Mouse (Mus musculus) heart, embryonic 14.5 days (tissue): ENCODE measurements at regions not wholly inside any gene's neighbourhood (a gene's known extent, or its start where the extent isn't known, plus 50 kb on each side); places are given as distances from the start of the nearest gene placed in this dataset.

ENCODE experiments used
- ATAC-seq: fragments of 200-750 bp; cut with Nextera tagmentation; 2 replicates; pipeline ENCODE4 v1.8.0; 2017; ENCODE audit warnings: low read depth, moderate TSS enrichment; ENCODE audit not compliant: insufficient number of reproducible peaks, insufficient read depth, low FRiP score
- H3K27ac ChIP-seq, 2 experiments: fragments of 200-500 bp in 1 of 2; fragments of 300-500 bp in 1 of 2; sonication (generic) in 1 of 2; replicated peaks in 1 of 2; 2 replicates each; pipeline ENCODE4 v1.5.1; 2012 to 2014; ENCODE audit warnings: low read depth in 2 of 2, low read length in 2 of 2, control low read depth in 1 of 2, mild to moderate bottlenecking in 1 of 2, mixed read lengths in 1 of 2; ENCODE audit not compliant: control insufficient read depth in 1 of 2, insufficient read depth in 1 of 2
- H3K27me3 ChIP-seq: fragments of 300-500 bp; sonication (generic); 2 replicates; pipeline ENCODE4 v1.6.1; 2014; ENCODE audit warnings: mild to moderate bottlenecking, low read length, control low read depth; ENCODE audit not compliant: control insufficient read depth, insufficient read depth
- H3K36me3 ChIP-seq: fragments of 300-500 bp; sonication (generic); 2 replicates; pipeline ENCODE4 v1.6.1; 2014; ENCODE audit warnings: mild to moderate bottlenecking, control low read depth, low read length, mixed read lengths; ENCODE audit not compliant: control insufficient read depth, insufficient read depth
- H3K4me1 ChIP-seq, 2 experiments: fragments of 200-500 bp in 1 of 2; fragments of 300-500 bp in 1 of 2; sonication (generic) in 1 of 2; 2 replicates each; pipeline ENCODE4 v1.6.1; 2012 to 2014; ENCODE audit warnings: low read length in 2 of 2, control low read depth in 1 of 2, mixed read lengths in 1 of 2; ENCODE audit not compliant: control insufficient read depth in 2 of 2, insufficient read depth in 2 of 2
- H3K4me2 ChIP-seq: fragments of 300-500 bp; sonication (generic); 2 replicates; pipeline ENCODE4 v1.6.1; 2014; ENCODE audit warnings: mild to moderate bottlenecking, low read length
- H3K4me3 ChIP-seq, 2 experiments: fragments of 200-500 bp in 1 of 2; fragments of 300-500 bp in 1 of 2; sonication (generic) in 1 of 2; 2 replicates each; pipeline ENCODE4 v1.5.1; 2012 to 2014; ENCODE audit warnings: low read length in 2 of 2, mild to moderate bottlenecking in 2 of 2, control low read depth in 1 of 2, low read depth in 1 of 2, moderate library complexity in 1 of 2; ENCODE audit not compliant: control insufficient read depth in 1 of 2, insufficient read depth in 1 of 2
- H3K9ac ChIP-seq: fragments of 300-500 bp; sonication (generic); 2 replicates; pipeline ENCODE4 v1.6.1; 2014; ENCODE audit warnings: mild to moderate bottlenecking, low read length
- H3K9me3 ChIP-seq: fragments of 300-500 bp; sonication (generic); 2 replicates; pipeline ENCODE4 v1.6.1; 2016; ENCODE audit warnings: low read length, control low read depth; ENCODE audit not compliant: control insufficient read depth
- WGBS: fragments of 180-500 bp; shearing (Covaris S2); extraction: QIAGEN DNeasy Blood & Tissue Kit; methylation state at CpG from one replicate; pipeline ENCODE4 v1.1.7; 2014; 5-methylcytosine and 5-hydroxymethylcytosine counted together

- WGBS = 21% methylated on average over 13 of the region's 13 CpGs
- no peak for ATAC-seq
- H3K9ac ChIP-seq = no peak overlapping the region
- H3K9me3 ChIP-seq = no peaks in the 10 kb centered on the region
- H3K27me3 ChIP-seq = no peaks in the 10 kb centered on the region; the same call in 1 of the 2 replicates
- peak overlapping the region; percentile 46 for H3K4me2 ChIP-seq
- H3K4me1 ChIP-seq = peaks cover 0 to 7% of the 10 kb centered on the region in 2 experiments; a peak in 1 of 4 replicates
- no peaks in the 10 kb centered on the region for H3K36me3 ChIP-seq
- H3K27ac ChIP-seq = no peak overlapping the region
- H3K4me3 ChIP-seq = no peak overlapping the region
Observed at GRCm38 (mm10) chr2:160421216-160421911, 54.5 kb upstream of the Mafb start.

GRCm38 (mm10) chr2:160424491-160424890 lies 57.6 kb upstream of the Mafb start:
- 82% methylated on average over 7 of the region's 7 CpGs for WGBS
- ATAC-seq = no peak
- no peaks in the 10 kb centered on the region for H3K9me3 ChIP-seq
- H3K36me3 ChIP-seq = no peaks in the 10 kb centered on the region
- no peaks in the 10 kb centered on the region; the same call in 1 of the 2 replicates for H3K27me3 ChIP-seq
- peaks cover 0 to 7% of the 10 kb centered on the region in 2 experiments; a peak in 1 of 4 replicates for H3K4me1 ChIP-seq
- H3K9ac ChIP-seq = no peak overlapping the region
- no peak overlapping the region for H3K4me2 ChIP-seq
- H3K4me3 ChIP-seq = no peak overlapping the region
- no peak overlapping the region for H3K27ac ChIP-seq

- ATAC-seq = no peak
- WGBS = 69% methylated on average over 10 of the region's 10 CpGs
- Histone ChIP-seq H3K9me3 (no peaks in the 10 kb centered on the region), H3K4me1 (no peaks in the 10 kb centered on the region), H3K4me2 (no peak overlapping the region), H3K9ac (no peak overlapping the region), H3K27ac (no peak overlapping the region), H3K4me3 (no peak overlapping the region), H3K27me3 (no peaks in the 10 kb centered on the region), H3K36me3 (no peaks in the 10 kb centered on the region)
Observed at GRCm38 (mm10) chr2:160427431-160427830, 60.6 kb upstream of the Mafb start.

GRCm38 (mm10) chr2:160433252-160433651 lies 66.4 kb upstream of the Mafb start:
- Histone ChIP-seq H3K9me3 (no peaks in the 10 kb centered on the region), H3K27ac (peak overlapping the region; percentile 66 to 76; a peak in 3 of 4 replicates), H3K27me3 (no peaks in the 10 kb centered on the region), H3K4me2 (no peak overlapping the region), H3K4me3 (no peak overlapping the region), H3K9ac (no peak overlapping the region), H3K4me1 (peaks cover 9 to 21% of the 10 kb centered on the region in 2 experiments), H3K36me3 (no peaks in the 10 kb centered on the region)
- WGBS = 48% methylated on average over 10 of the region's 10 CpGs
- ATAC-seq = peak; percentile 75

- 53% methylated on average over 5 of the region's 5 CpGs for WGBS
- Histone ChIP-seq H3K4me1 (peaks cover 17 to 24% of the 10 kb centered on the region in 2 experiments), H3K4me2 (no peak overlapping the region), H3K9ac (no peak overlapping the region), H3K4me3 (no peak overlapping the region), H3K27me3 (no peaks in the 10 kb centered on the region), H3K9me3 (no peaks in the 10 kb centered on the region), H3K27ac (no peak overlapping the region), H3K36me3 (no peaks in the 10 kb centered on the region)
- ATAC-seq = no peak
Observed at GRCm38 (mm10) chr2:160434701-160435100, 67.8 kb upstream of the Mafb start.

- 66% methylated on average over 3 of the region's 3 CpGs for WGBS
- Histone ChIP-seq H3K4me2 (no peak overlapping the region), H3K9ac (no peak overlapping the region), H3K4me3 (no peak overlapping the region), H3K27me3 (no peaks in the 10 kb centered on the region), H3K36me3 (no peaks in the 10 kb centered on the region), H3K4me1 (peaks cover 21 to 24% of the 10 kb centered on the region in 2 experiments), H3K9me3 (no peaks in the 10 kb centered on the region), H3K27ac (no peak overlapping the region)
- no peak for ATAC-seq
Observed at GRCm38 (mm10) chr2:160435622-160436021, 68.8 kb upstream of the Mafb start.

- no peaks in the 10 kb centered on the region for H3K9me3 ChIP-seq
- H3K4me2 ChIP-seq = no peak overlapping the region
- 72% methylated on average over 2 of the region's 2 CpGs for WGBS
- no peak overlapping the region for H3K27ac ChIP-seq
- H3K36me3 ChIP-seq = no peaks in the 10 kb centered on the region
- H3K9ac ChIP-seq = no peak overlapping the region
- no peak overlapping the region for H3K4me3 ChIP-seq
- H3K27me3 ChIP-seq = peaks cover 5% of the 10 kb centered on the region; the same call in 1 of the 2 replicates
- ATAC-seq = no peak
- H3K4me1 ChIP-seq = peaks cover 15% of the 10 kb centered on the region in 2 experiments
Observed at GRCm38 (mm10) chr2:160439028-160439427, 72.2 kb upstream of the Mafb start.

- no peak overlapping the region for H3K4me3 ChIP-seq
- no peak overlapping the region for H3K9ac ChIP-seq
- 86% methylated on average over 9 of the region's 9 CpGs for WGBS
- no peaks in the 10 kb centered on the region for H3K36me3 ChIP-seq
- H3K4me1 ChIP-seq = peaks cover 5 to 11% of the 10 kb centered on the region in 2 experiments; a peak in 3 of 4 replicates
- no peak overlapping the region for H3K27ac ChIP-seq
- H3K4me2 ChIP-seq = no peak overlapping the region
- H3K27me3 ChIP-seq = peaks cover 10% of the 10 kb centered on the region; the same call in 1 of the 2 replicates
- ATAC-seq = no peak
- no peaks in the 10 kb centered on the region for H3K9me3 ChIP-seq
Observed at GRCm38 (mm10) chr2:160440236-160440635, 73.4 kb upstream of the Mafb start.
